Comparison of ENCODE assay signal across 29 mouse cellular contexts in the genomic region with DNA sequence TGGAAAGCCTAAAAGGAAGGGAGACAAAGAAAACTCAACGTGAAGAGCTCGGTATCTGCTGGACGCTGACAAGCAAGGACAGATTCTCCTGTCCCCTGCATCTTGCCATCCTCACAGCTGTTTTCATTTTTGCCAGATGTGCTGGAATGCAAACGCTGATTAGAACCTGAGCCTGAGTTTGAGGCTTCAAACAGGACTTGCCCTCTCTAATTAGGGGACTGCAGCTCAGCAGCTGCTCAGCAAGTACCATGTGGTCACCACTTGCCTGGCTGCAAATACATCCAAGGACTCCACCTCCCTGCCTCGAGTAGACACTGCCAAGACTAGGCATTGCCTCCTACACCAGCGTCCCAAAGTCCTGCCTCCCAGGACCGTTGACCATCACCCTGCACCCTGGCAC.
DNase-seq lines count a peak whose midpoint lies in the region; ATAC-seq lines count a peak whose summit lies in the region.
"Had no signal": no experiment of that assay in that cellular context is flagged by ENCODE, and none has a peak within 500 bp of the region (broad histone marks: within the 10 kb centered on the region; RNA-seq: fewer than 3 reads in every experiment).

No protein-coding gene starts in this region.

- no peak overlapping the region for H3K9ac ChIP-seq in embryonic facial prominence, embryonic 15.5 days
- H3K9ac ChIP-seq: embryonic facial prominence, embryonic 12.5 days; forebrain, embryonic 13.5 days; hindbrain, embryonic 14.5 days; intestine, embryonic 15.5 days had no signal

- H3K4me2 ChIP-seq in embryonic facial prominence, embryonic 15.5 days (replicated peaks): no peak overlapping the region
- H3K4me2 ChIP-seq: embryonic facial prominence, embryonic 12.5 days; forebrain, embryonic 13.5 days; heart, embryonic 11.5 days; hindbrain, embryonic 14.5 days; intestine, embryonic 15.5 days had no signal

- no peaks in the 10 kb centered on the region for H3K36me3 ChIP-seq in embryonic facial prominence, embryonic 10.5 days (replicated peaks)
- H3K36me3 ChIP-seq in embryonic facial prominence, embryonic 15.5 days: no peaks in the 10 kb centered on the region
- H3K36me3 ChIP-seq in limb, embryonic 10.5 days: no peaks in the 10 kb centered on the region
- H3K36me3 ChIP-seq: embryonic facial prominence, embryonic 12.5 days; forebrain, embryonic 10.5 days; G1E; hindbrain, embryonic 10.5 days; intestine, embryonic 15.5 days had no signal

- ATAC-seq in embryonic facial prominence, embryonic 15.5 days (ENCODE audit: insufficient number of reproducible peaks, low FRiP score, low TSS enrichment, low read depth): peak; percentile 64; the same call in 1 of the 2 replicates
- ATAC-seq: forebrain, embryonic 13.5 days; forebrain, embryonic 16.5 days; intestine, embryonic 15.5 days had no signal

- H3K27ac ChIP-seq in embryonic facial prominence, embryonic 10.5 days (replicated peaks): peak overlapping the region; percentile 70; the same call in 1 of the 2 replicates
- H3K27ac ChIP-seq in embryonic facial prominence, embryonic 15.5 days (replicated peaks): no peak overlapping the region
- H3K27ac ChIP-seq in limb, embryonic 10.5 days: peak overlapping the region; percentile 63
- H3K27ac ChIP-seq: embryonic facial prominence, embryonic 12.5 days; forebrain, embryonic 10.5 days; forebrain, embryonic 13.5 days; gastrocnemius, adult 2 months; hindbrain, embryonic 10.5 days; hindbrain, embryonic 14.5 days; intestine, embryonic 15.5 days had no signal

- no peak overlapping the region for H3K4me3 ChIP-seq in embryonic facial prominence, embryonic 10.5 days
- no peak overlapping the region for H3K4me3 ChIP-seq in embryonic facial prominence, embryonic 15.5 days (replicated peaks)
- H3K4me3 ChIP-seq in limb, embryonic 10.5 days: no peak overlapping the region
- H3K4me3 ChIP-seq: embryonic facial prominence, embryonic 12.5 days; forebrain, embryonic 10.5 days; forebrain, embryonic 13.5 days; gastrocnemius, adult 2 months; hindbrain, embryonic 10.5 days; intestine, embryonic 15.5 days had no signal

- intact Hi-C loops in heart, postnatal 14 days (cut with DNase I): no loop called here

- peak; percentile 28 for DNase-seq in embryo, embryonic 10.5 days (ENCODE audit: low spot score)
- peak; percentile 54 for DNase-seq in embryonic facial prominence, embryonic 10.5 days (ENCODE audit: low spot score)
- DNase-seq in limb, embryonic 10.5 days (ENCODE audit: low spot score): peak; percentile 62
- no peak for DNase-seq in heart, postnatal 14 days
- DNase-seq in kidney, adult 18-20 months: no peak
- no peak for DNase-seq in thymus, postnatal 4 days
- DNase-seq: adrenal gland, adult 2 months; adrenal gland, postnatal 14 days; B cell, adult 2 months; cerebellum, adult 11 months; cerebellum, adult 2 months; cerebellum, adult 9-11 months; cerebellum, postnatal 25 days; gastrocnemius, adult 2 months; gastrocnemius, postnatal 14 days; heart, adult 11 months; heart, postnatal 36 days; kidney, adult 11 months had no signal

- no peaks in the 10 kb centered on the region for H3K27me3 ChIP-seq in embryonic facial prominence, embryonic 10.5 days (replicated peaks; ENCODE audit: low read depth, poor library complexity, severe bottlenecking)
- no peaks in the 10 kb centered on the region for H3K27me3 ChIP-seq in embryonic facial prominence, embryonic 15.5 days
- H3K27me3 ChIP-seq in limb, embryonic 10.5 days (ENCODE audit: low read depth, poor library complexity, severe bottlenecking): no peaks in the 10 kb centered on the region
- H3K27me3 ChIP-seq: CH12.LX; embryonic facial prominence, embryonic 12.5 days; forebrain, embryonic 13.5 days; intestine, embryonic 15.5 days had no signal

- peaks cover 9% of the 10 kb centered on the region; the same call in 1 of the 2 replicates for H3K9me3 ChIP-seq in embryonic facial prominence, embryonic 10.5 days
- H3K9me3 ChIP-seq in embryonic facial prominence, embryonic 15.5 days (replicated peaks): no peaks in the 10 kb centered on the region
- H3K9me3 ChIP-seq in limb, embryonic 10.5 days (replicated peaks): no peaks in the 10 kb centered on the region
- H3K9me3 ChIP-seq: embryonic facial prominence, embryonic 12.5 days; intestine, embryonic 15.5 days had no signal

- peaks cover 18% of the 10 kb centered on the region for H3K4me1 ChIP-seq in embryonic facial prominence, embryonic 10.5 days
- H3K4me1 ChIP-seq in embryonic facial prominence, embryonic 15.5 days: peaks cover 14% of the 10 kb centered on the region
- peaks cover 35% of the 10 kb centered on the region for H3K4me1 ChIP-seq in limb, embryonic 10.5 days
- H3K4me1 ChIP-seq: forebrain, embryonic 13.5 days; intestine, embryonic 15.5 days had no signal

- 51% methylated on average over 7 of the region's 7 CpGs for WGBS in embryonic facial prominence, embryonic 10.5 days
- WGBS in embryonic facial prominence, embryonic 15.5 days: 45% methylated on average over 7 of the region's 7 CpGs
- 36% methylated on average over 7 of the region's 7 CpGs for WGBS in limb, embryonic 10.5 days

Comparison
In these comparisons a context has a peak if more than half of its experiments do, and no peak if none do; other contexts are left out.
1. DNase-seq: peak in embryo, embryonic 10.5 days (single experiment), embryonic facial prominence, embryonic 10.5 days (single experiment) and limb, embryonic 10.5 days (single experiment); none in heart, postnatal 14 days (0 of 2), kidney, adult 18-20 months (single experiment) and thymus, postnatal 4 days (single experiment).